Mouse (Mus musculus) heart, embryonic 16.5 days (tissue): ENCODE measurements around the gene Gpr84. TPM values are rescaled to one million over a fixed set of nuclear protein-coding genes. Genes with fewer than 3 reads are reported as not detected.
A peak's percentile ranks its signal among the peaks of the same experiment; 100 is the strongest.

Experiments
- ATAC-seq: fragments of 200-750 bp; cut with Nextera tagmentation; replicated peaks from 2 replicates; pipeline ENCODE4 v1.8.0; 2017; ENCODE audit warnings: moderate number of reproducible peaks; ENCODE audit not compliant: insufficient read depth, low FRiP score; ENCODE audit errors: extremely low read depth
- H3K27ac ChIP-seq: fragments of 300-500 bp; sonication (generic); 2 replicates; pipeline ENCODE4 v1.5.1; 2014; ENCODE audit warnings: mild to moderate bottlenecking, low read length, control low read depth, moderate library complexity
- H3K27me3 ChIP-seq: fragments of 300-500 bp; sonication (generic); 2 replicates; pipeline ENCODE4 v1.6.1; 2014; ENCODE audit warnings: low read length, mixed read lengths; ENCODE audit not compliant: control insufficient read depth, insufficient read depth
- H3K36me3 ChIP-seq: fragments of 300-500 bp; sonication (generic); 2 replicates; pipeline ENCODE4 v1.6.1; 2014; ENCODE audit not compliant: control insufficient read depth, insufficient read depth
- H3K4me1 ChIP-seq: fragments of 300-500 bp; sonication (generic); 2 replicates; pipeline ENCODE4 v1.6.1; 2014; ENCODE audit warnings: low read length, mixed read lengths; ENCODE audit not compliant: control insufficient read depth, insufficient read depth
- H3K4me2 ChIP-seq: fragments of 300-500 bp; sonication (generic); 2 replicates; pipeline ENCODE4 v1.6.1; 2014; ENCODE audit warnings: low read depth, mild to moderate bottlenecking, control low read depth, low read length
- H3K4me3 ChIP-seq: fragments of 300-500 bp; sonication (generic); 2 replicates; pipeline ENCODE4 v1.5.1; 2014; ENCODE audit warnings: mild to moderate bottlenecking, control low read depth, low read length
- H3K9ac ChIP-seq: fragments of 300-500 bp; sonication (generic); 2 replicates; pipeline ENCODE4 v1.6.1; 2014; ENCODE audit warnings: low read length, control low read depth
- H3K9me3 ChIP-seq: fragments of 300-500 bp; sonication (generic); replicated peaks from 2 replicates; pipeline ENCODE4 v1.6.1; 2016; ENCODE audit warnings: low read length; ENCODE audit not compliant: control insufficient read depth
- WGBS: fragments of 180-500 bp; shearing (Covaris S2); extraction: QIAGEN DNeasy Blood & Tissue Kit; methylation state at CpG from one replicate; pipeline ENCODE4 v1.1.7; 2014; 5-methylcytosine and 5-hydroxymethylcytosine counted together
- polyA plus RNA-seq: library from polyadenylated mRNA; unstranded; fragments of >200 nt; fragmentation: Nextera tagmentation; extraction: Ambion mirVana; gene quantifications from 2 replicates; pipeline ENCODE4 v1.2.1, GENCODE M21; 2015

The Gpr84 gene
- polyA plus RNA-seq, 1 experiment from 2014 or later = not detected

GRCm38 (mm10) chr15:103305792-103306645 lies 4.4 kb downstream of the Gpr84 start:
- H3K36me3 ChIP-seq = no peaks in the 10 kb centered on the region
- 37% methylated on average over 8 of the region's 8 CpGs for WGBS
- H3K4me2 ChIP-seq = peak overlapping the region; percentile 92
- no peaks in the 10 kb centered on the region for H3K27me3 ChIP-seq
- no peaks in the 10 kb centered on the region for H3K9me3 ChIP-seq
- peak overlapping the region; percentile 75 for H3K9ac ChIP-seq
- H3K27ac ChIP-seq = peak overlapping the region; percentile 79
- peaks cover 30% of the 10 kb centered on the region for H3K4me1 ChIP-seq
- ATAC-seq = no peak
- peak overlapping the region; percentile 67 for H3K4me3 ChIP-seq

- H3K4me2 ChIP-seq = peak overlapping the region; percentile 92
- no peaks in the 10 kb centered on the region for H3K9me3 ChIP-seq
- H3K4me1 ChIP-seq = peaks cover 39% of the 10 kb centered on the region
- peak overlapping the region; percentile 67 for H3K4me3 ChIP-seq
- peak; percentile 96 for ATAC-seq
- peak overlapping the region; percentile 85 for H3K27ac ChIP-seq
- H3K36me3 ChIP-seq = no peaks in the 10 kb centered on the region
- WGBS = under 1% methylated on average over 71 of the region's 71 CpGs
- H3K27me3 ChIP-seq = no peaks in the 10 kb centered on the region
- H3K9ac ChIP-seq = peak overlapping the region; percentile 82
These were observed 5.2 kb downstream of the Gpr84 start for GRCm38 (mm10) chr15:103305070-103305678.

GRCm38 (mm10) chr15:103304616-103304969 lies 5.8 kb downstream of the Gpr84 start:
- ATAC-seq = 0 out of 2 replicates have a peak, but pooled peaks have one; percentile 3
- Histone ChIP-seq H3K4me2 (peak overlapping the region; percentile 92), H3K27me3 (no peaks in the 10 kb centered on the region), H3K27ac (peak overlapping the region; percentile 85), H3K9me3 (no peaks in the 10 kb centered on the region), H3K4me1 (peaks cover 44% of the 10 kb centered on the region), H3K36me3 (no peaks in the 10 kb centered on the region), H3K9ac (peak overlapping the region; percentile 82), H3K4me3 (peak overlapping the region; percentile 67)
- WGBS = 1% methylated on average over 9 of the region's 9 CpGs

GRCm38 (mm10) chr15:103303916-103304615 lies 6.3 kb downstream of the Gpr84 start:
- Histone ChIP-seq H3K4me3 (peak overlapping the region; percentile 67), H3K4me2 (peak overlapping the region; percentile 92), H3K4me1 (peaks cover 44% of the 10 kb centered on the region), H3K27ac (peak overlapping the region; percentile 85), H3K27me3 (no peaks in the 10 kb centered on the region), H3K36me3 (peaks cover 4% of the 10 kb centered on the region; the same call in 1 of the 2 replicates), H3K9me3 (no peaks in the 10 kb centered on the region), H3K9ac (peak overlapping the region; percentile 82)
- WGBS = 9% methylated on average over 8 of the region's 8 CpGs
- ATAC-seq = no peak

- peaks cover 44% of the 10 kb centered on the region for H3K4me1 ChIP-seq
- H3K4me2 ChIP-seq = no peak overlapping the region
- peaks cover 11% of the 10 kb centered on the region for H3K36me3 ChIP-seq
- H3K9me3 ChIP-seq = no peaks in the 10 kb centered on the region
- H3K9ac ChIP-seq = no peak overlapping the region; the same call in 1 of the 2 replicates
- WGBS = 51% methylated on average over 6 of the region's 6 CpGs
- no peak for ATAC-seq
- H3K4me3 ChIP-seq = no peak overlapping the region
- H3K27me3 ChIP-seq = no peaks in the 10 kb centered on the region
- no peak overlapping the region; the same call in 1 of the 2 replicates for H3K27ac ChIP-seq
These were observed 7.9 kb downstream of the Gpr84 start for GRCm38 (mm10) chr15:103302341-103303021.

- H3K27ac ChIP-seq = peak overlapping the region; percentile 24; the same call in 1 of the 2 replicates
These were observed 8.7 kb downstream of the Gpr84 start for GRCm38 (mm10) chr15:103301547-103302340.

GRCm38 (mm10) chr15:103301046-103301445 lies 9.4 kb downstream of the Gpr84 start:
- Histone ChIP-seq H3K27me3 (no peaks in the 10 kb centered on the region), H3K27ac (no peak overlapping the region; the same call in 1 of the 2 replicates), H3K4me2 (no peak overlapping the region), H3K4me1 (peaks cover 42% of the 10 kb centered on the region), H3K36me3 (peaks cover 14% of the 10 kb centered on the region), H3K9ac (no peak overlapping the region), H3K9me3 (no peaks in the 10 kb centered on the region), H3K4me3 (no peak overlapping the region)
- ATAC-seq = no peak
- WGBS = 40% methylated on average over 2 of the region's 2 CpGs

More at GRCm38 (mm10) chr15:103301547-103302340, 8.7 kb downstream of the Gpr84 start:
- Histone ChIP-seq H3K4me1 (peaks cover 44% of the 10 kb centered on the region), H3K9me3 (no peaks in the 10 kb centered on the region), H3K36me3 (peaks cover 14% of the 10 kb centered on the region), H3K4me3 (no peak overlapping the region), H3K9ac (peak overlapping the region; percentile 35; the same call in 1 of the 2 replicates), H3K4me2 (no peak overlapping the region), H3K27me3 (no peaks in the 10 kb centered on the region)
- 48% methylated on average over 5 of the region's 5 CpGs for WGBS
- ATAC-seq = no peak

- Histone ChIP-seq H3K4me1 (peaks cover 37% of the 10 kb centered on the region), H3K36me3 (peaks cover 14% of the 10 kb centered on the region), H3K27ac (peak overlapping the region; percentile 5; the same call in 1 of the 2 replicates), H3K9me3 (no peaks in the 10 kb centered on the region), H3K4me2 (peak overlapping the region; percentile 51), H3K27me3 (no peaks in the 10 kb centered on the region), H3K4me3 (peak overlapping the region; percentile 29; the same call in 1 of the 2 replicates), H3K9ac (0 out of 2 replicates have a peak overlapping the region, but pooled peaks have one; percentile 3)
- WGBS = 20% methylated on average over 2 of the region's 2 CpGs
- no peak for ATAC-seq
These were observed 9.9 kb downstream of the Gpr84 start for GRCm38 (mm10) chr15:103300560-103300959.
